ENCODE assay signal across 19 mouse cellular contexts in the genomic region with DNA sequence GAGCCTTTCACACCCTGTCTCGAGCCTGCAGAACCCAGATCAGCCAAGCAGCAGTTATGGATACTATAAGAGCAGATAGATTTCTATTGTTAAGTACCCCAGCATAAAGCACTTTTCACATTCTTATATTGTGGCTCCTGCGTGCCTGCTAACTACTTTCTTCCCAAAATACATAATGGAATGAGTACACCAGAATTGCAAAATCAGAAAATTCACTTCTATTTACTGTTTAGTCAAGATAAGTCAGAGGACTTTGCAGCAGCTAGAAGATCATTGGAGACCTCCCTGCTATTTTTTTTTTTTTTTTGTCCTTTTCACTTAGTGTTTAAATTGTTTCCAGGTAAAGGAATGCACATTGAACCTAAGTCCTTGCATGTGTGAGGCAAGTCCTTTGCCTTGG. TPM values are rescaled to one million over a fixed set of nuclear protein-coding genes. Genes with fewer than 3 reads are reported as not detected.
DNase-seq lines count a peak whose midpoint lies in the region; ATAC-seq and TF ChIP-seq lines count a peak whose summit lies in the region.
"Had no signal": no experiment of that assay in that cellular context is flagged by ENCODE, and none has a peak within 500 bp of the region (broad histone marks: within the 10 kb centered on the region; RNA-seq: fewer than 3 reads in every experiment).

No protein-coding gene starts in this region.

- TF ChIP-seq EP300 in lung, postnatal 0 days (IDR thresholded peaks at IDR 0.05): no peak

- H3K4me1 ChIP-seq in lung, embryonic 16.5 days (replicated peaks; ENCODE audit: control insufficient read depth, insufficient read depth, low read length): no peaks in the 10 kb centered on the region; the same call in 1 of the 2 replicates
- H3K4me1 ChIP-seq in lung, adult 2 months (ENCODE audit: control insufficient read depth, insufficient read depth, low read length): peaks cover 9% of the 10 kb centered on the region; the same call in 1 of the 2 replicates
- no peaks in the 10 kb centered on the region for H3K4me1 ChIP-seq in lung, postnatal 0 days (ENCODE audit: insufficient read depth, low read depth, low read length)

- no peak for TF ChIP-seq POLR2A in lung, adult 2 months (IDR thresholded peaks at IDR 0.05; ENCODE audit: borderline replicate concordance, extremely low read depth, low read depth, low read length)

- H3K27ac ChIP-seq in lung, embryonic 16.5 days (ENCODE audit: low read length): no peak overlapping the region
- H3K27ac ChIP-seq in lung, postnatal 0 days (ENCODE audit: low read length): no peak overlapping the region

- H3K9me3 ChIP-seq in lung, embryonic 16.5 days (ENCODE audit: control insufficient read depth, low read length): no peaks in the 10 kb centered on the region
- H3K9me3 ChIP-seq in lung, postnatal 0 days (ENCODE audit: low read length): no peaks in the 10 kb centered on the region
- H3K9me3 ChIP-seq: G1E had no signal

- H3K4me3 ChIP-seq in lung, embryonic 16.5 days (ENCODE audit: low read length): no peak overlapping the region
- H3K4me3 ChIP-seq in lung, adult 2 months (replicated peaks; ENCODE audit: extremely low read depth, low read depth, low read length): no peak overlapping the region
- H3K4me3 ChIP-seq in lung, postnatal 0 days (ENCODE audit: low read depth, low read length): no peak overlapping the region

- no peaks in the 10 kb centered on the region for H3K36me3 ChIP-seq in lung, embryonic 16.5 days (ENCODE audit: control insufficient read depth, insufficient read depth, low read length)
- no peaks in the 10 kb centered on the region for H3K36me3 ChIP-seq in lung, postnatal 0 days (ENCODE audit: insufficient read depth, low read length)
- H3K36me3 ChIP-seq: G1E had no signal

- TF ChIP-seq CTCF in lung, adult 2 months (IDR thresholded peaks at IDR 0.05; ENCODE audit: insufficient read depth, low read length): no peak
- TF ChIP-seq CTCF in lung, postnatal 0 days (IDR thresholded peaks at IDR 0.05): no peak

- WGBS in lung, embryonic 16.5 days: 53% methylated on average over 2 of the region's 2 CpGs
- WGBS in lung, adult 2 months: 75% methylated on average over 2 of the region's 2 CpGs
- 56% methylated on average over 2 of the region's 2 CpGs for WGBS in lung, postnatal 0 days

- peak; percentile 58; the same call in 1 of the 2 replicates for ATAC-seq in lung, embryonic 16.5 days (ENCODE audit: low read depth)
- peak; percentile 62 for ATAC-seq in lung, postnatal 0 days
- ATAC-seq: activated CD4-positive, CD25-positive, alpha-beta regulatory T cell, adult 4 months; CD4-positive, CD25-positive, alpha-beta regulatory T cell, adult 4 months; Patski had no signal

- H3K9ac ChIP-seq in lung, embryonic 16.5 days (ENCODE audit: low read length): no peak overlapping the region
- H3K9ac ChIP-seq in lung, postnatal 0 days (replicated peaks; ENCODE audit: low read depth): no peak overlapping the region

- no peaks in the 10 kb centered on the region; the same call in 1 of the 2 replicates for H3K27me3 ChIP-seq in lung, embryonic 16.5 days (ENCODE audit: control insufficient read depth, insufficient read depth, low read depth, low read length)
- no peaks in the 10 kb centered on the region for H3K27me3 ChIP-seq in lung, postnatal 0 days (replicated peaks; ENCODE audit: insufficient read depth, low read length)
- H3K27me3 ChIP-seq: CH12.LX, Patski had no signal

- no peak overlapping the region for H3K4me2 ChIP-seq in lung, embryonic 16.5 days (ENCODE audit: low read depth, low read length)
- H3K4me2 ChIP-seq in lung, postnatal 0 days (replicated peaks; ENCODE audit: low read depth, low read length): no peak overlapping the region

- DNase-seq in lung, adult 2 months: no peak
- peak; percentile 26 for DNase-seq in lung, postnatal 0 days (ENCODE audit: low spot score)
- no peak for DNase-seq in lung, adult 18-20 months
- DNase-seq: adrenal gland, adult 2 months; adrenal gland, adult 8-10 months; adrenal gland, postnatal 10 days; adrenal gland, postnatal 14 days; adrenal gland, postnatal 25 days; adrenal gland, postnatal 36 days; B cell, adult 2 months; cerebellum, adult 11 months; cerebellum, adult 11-12 months; cerebellum, adult 18-20 months had no signal

RNA-seq across cellular contexts. Expression of gene Lifr, which starts 38.3 kb away (rescaled TPM):
- 22.7 and 26.4 TPM in 2 replicates for polyA plus RNA-seq in lung, embryonic 16.5 days (2015; fragmentation: Nextera tagmentation; extraction: Ambion mirVana)
- 101 and 222 TPM in 2 replicates for polyA plus RNA-seq in lung, adult 2 months (2012; rRNA removed)
- polyA plus RNA-seq in lung, postnatal 0 days (2015; fragmentation: Nextera tagmentation; extraction: Ambion mirVana): 29.7 and 35.5 TPM in 2 replicates
- polyA plus RNA-seq: G1E had no signal
